Comparison of ENCODE assay signal across 12 mouse cellular contexts in genomic region chr7:122873386-122873785, GRCm38 (mm10).
"Had no signal": no experiment of that assay in that cellular context is flagged by ENCODE, and none has a peak within 500 bp of the region (broad histone marks: within the 10 kb centered on the region; RNA-seq: fewer than 3 reads in every experiment).

No protein-coding gene starts in this region.

- H3K4me2 ChIP-seq: kidney, embryonic 15.5 days; midbrain, embryonic 11.5 days had no signal

- H3K9ac ChIP-seq: kidney, embryonic 15.5 days; liver, embryonic 14.5 days had no signal

- H3K27ac ChIP-seq: kidney, embryonic 15.5 days; left cerebral cortex, adult 2 months; liver, embryonic 14.5 days had no signal

- H3K9me3 ChIP-seq: kidney, embryonic 15.5 days had no signal

- DNase-seq: kidney, adult 2 months; layer of hippocampus, postnatal 36 days; lung, adult 2 months; lung, postnatal 4 days; midbrain, embryonic 14.5 days; thymus, adult 18-20 months; thymus, postnatal 36 days had no signal

- H3K27me3 ChIP-seq: kidney, embryonic 15.5 days had no signal

- ATAC-seq: lung, postnatal 0 days had no signal

- H3K4me3 ChIP-seq: kidney, embryonic 15.5 days; left cerebral cortex, adult 2 months had no signal

- H3K36me3 ChIP-seq: kidney, embryonic 15.5 days had no signal
